Mouse (Mus musculus): ENCODE results near the gene Fxyd2.

Fxyd2 gene

GRCm38 (mm10) chr9:45399434-45399833 is at the start of gene Fxyd2:
Gene Fxyd2 (plus strand): TSS chr9:45399669.
- no peak for DNase-seq (ENCODE audit: low spot score in 2 of 2)

- no peak for DNase-seq (ENCODE audit: low spot score in 2 of 2)
Observed at GRCm38 (mm10) chr9:45349851-45350250, 49.6 kb upstream of the Fxyd2 start.

- DNase-seq (ENCODE audit: low spot score in 2 of 2), result no peak
Observed at GRCm38 (mm10) chr9:45355192-45355591, 44.3 kb upstream of the Fxyd2 start.

- no peak for DNase-seq (ENCODE audit: low spot score in 2 of 2)
Observed at GRCm38 (mm10) chr9:45358356-45358755, 41.1 kb upstream of the Fxyd2 start.

DNA sequence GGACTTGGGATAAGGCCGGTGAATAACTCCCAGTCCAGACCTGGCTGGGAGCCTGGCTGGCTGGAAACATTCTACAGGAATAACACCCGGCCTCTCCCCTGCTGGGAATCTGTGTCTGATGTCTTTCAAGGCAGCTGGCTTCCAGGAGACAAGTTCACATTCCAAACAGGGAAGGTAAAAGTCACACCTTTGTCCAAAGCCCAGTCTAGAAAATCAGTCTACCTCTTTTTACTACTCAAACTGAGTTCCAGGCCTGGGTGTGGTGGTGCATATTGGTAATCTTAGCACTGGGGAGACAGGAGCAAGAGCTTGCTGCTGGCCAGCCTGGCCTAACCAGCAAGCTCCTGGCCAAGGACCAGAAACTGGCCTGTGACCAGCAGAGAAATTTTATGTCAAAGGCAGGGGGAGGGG is 37.4 kb upstream of the Fxyd2 start:
- DNase-seq (ENCODE audit: low spot score in 2 of 2), result no peak

- DNase-seq (ENCODE audit: low spot score in 2 of 2), result no peak
Observed at GRCm38 (mm10) chr9:45363639-45364214, 35.7 kb upstream of the Fxyd2 start.

GRCm38 (mm10) chr9:45367716-45368115 is 31.8 kb upstream of the Fxyd2 start:
- no peak for DNase-seq (ENCODE audit: low spot score in 2 of 2)

GRCm38 (mm10) chr9:45368341-45368901 is 31.0 kb upstream of the Fxyd2 start:
- DNase-seq (ENCODE audit: low spot score in 2 of 2), result no peak

- peak in 1 of 2 experiments; percentile 3 for DNase-seq (ENCODE audit: low spot score in 2 of 2)
Observed at GRCm38 (mm10) chr9:45370117-45370561, 29.3 kb upstream of the Fxyd2 start, which contains the start of gene Fxyd6. Gene Fxyd6 (plus strand): TSS chr9:45370185.

- DNase-seq (ENCODE audit: low spot score in 2 of 2), result no peak
Observed at GRCm38 (mm10) chr9:45370616-45371336, 28.7 kb upstream of the Fxyd2 start.

- no peak for DNase-seq (ENCODE audit: low spot score in 2 of 2)
Observed at GRCm38 (mm10) chr9:45371337-45371707, 28.1 kb upstream of the Fxyd2 start.

GRCm38 (mm10) chr9:45373896-45374295 is 25.6 kb upstream of the Fxyd2 start:
- no peak for DNase-seq (ENCODE audit: low spot score in 2 of 2)

DNA sequence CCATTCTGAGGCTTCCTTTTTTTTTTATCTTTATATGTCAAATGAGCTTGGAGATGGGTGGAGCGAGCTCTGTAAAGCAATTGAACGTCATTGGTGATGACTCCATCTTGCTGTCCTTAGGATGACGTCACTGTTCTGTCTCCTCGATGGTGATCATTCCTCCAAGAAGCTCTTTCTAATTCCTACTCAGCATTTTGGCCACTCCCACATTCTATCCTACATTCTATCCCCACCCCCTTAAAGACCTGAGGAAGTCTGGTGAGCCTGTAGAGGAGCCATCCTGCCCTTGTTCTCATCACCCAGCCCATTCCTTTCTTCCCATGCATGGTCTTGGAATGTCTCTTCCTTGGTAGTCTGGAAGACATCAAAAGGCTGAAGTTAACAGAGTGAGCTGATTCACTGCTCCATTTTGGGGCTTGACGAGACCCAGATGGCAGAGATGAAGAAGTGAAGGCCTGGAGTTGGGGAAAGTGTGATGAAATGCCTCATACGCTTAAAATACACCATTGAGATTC is 24.4 kb upstream of the Fxyd2 start:
- DNase-seq (ENCODE audit: low spot score in 2 of 2), result no peak

- no peak for DNase-seq (ENCODE audit: low spot score in 2 of 2)
Observed at GRCm38 (mm10) chr9:45376427-45376826, 23.0 kb upstream of the Fxyd2 start.

GRCm38 (mm10) chr9:45376883-45377282 is 22.6 kb upstream of the Fxyd2 start:
- no peak for DNase-seq (ENCODE audit: low spot score in 2 of 2)

DNA sequence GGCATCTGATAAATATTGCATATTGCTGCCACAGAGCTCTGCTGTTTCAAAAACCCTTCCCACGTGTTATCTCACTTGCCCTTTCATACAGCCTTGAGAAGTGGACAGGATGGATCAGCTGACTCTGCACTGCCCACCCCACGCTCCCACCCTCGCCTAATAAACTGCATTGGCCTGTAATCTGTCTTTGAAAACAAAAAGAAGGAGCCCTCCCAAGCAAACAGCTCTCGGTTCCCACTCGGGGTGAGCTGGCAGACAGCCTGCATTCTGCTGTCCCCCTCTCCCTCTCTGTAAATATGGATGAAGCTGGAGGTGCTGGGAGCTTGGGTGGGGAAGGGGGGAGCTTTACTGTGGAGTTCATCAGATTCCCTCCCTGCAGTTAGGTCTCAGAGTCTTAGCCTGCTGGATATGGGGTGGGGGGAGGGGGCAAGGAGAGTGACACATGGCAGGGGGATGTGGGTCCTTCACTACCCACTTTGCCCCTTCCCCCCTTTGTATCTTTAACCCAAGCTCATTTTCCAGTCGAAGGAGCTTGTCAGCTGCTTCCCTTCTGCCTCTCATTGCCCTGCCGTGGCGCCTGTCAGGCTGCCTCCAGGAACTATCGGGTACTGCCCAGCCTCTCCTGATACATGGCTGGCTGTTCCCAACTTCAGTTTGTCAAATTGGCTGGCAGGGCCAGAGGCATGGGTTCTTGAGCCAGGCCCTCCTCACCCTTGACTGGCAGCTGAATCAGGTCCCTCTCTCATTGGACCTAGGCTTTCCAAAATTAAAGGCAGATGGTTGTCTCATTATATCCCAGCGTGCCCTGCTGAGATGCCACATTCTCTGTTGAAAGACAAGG is 18.8 kb upstream of the Fxyd2 start:
- no peak for DNase-seq (ENCODE audit: low spot score in 2 of 2)

GRCm38 (mm10) chr9:45382336-45382735 is 17.1 kb upstream of the Fxyd2 start:
- no peak for DNase-seq (ENCODE audit: low spot score in 2 of 2)

DNA sequence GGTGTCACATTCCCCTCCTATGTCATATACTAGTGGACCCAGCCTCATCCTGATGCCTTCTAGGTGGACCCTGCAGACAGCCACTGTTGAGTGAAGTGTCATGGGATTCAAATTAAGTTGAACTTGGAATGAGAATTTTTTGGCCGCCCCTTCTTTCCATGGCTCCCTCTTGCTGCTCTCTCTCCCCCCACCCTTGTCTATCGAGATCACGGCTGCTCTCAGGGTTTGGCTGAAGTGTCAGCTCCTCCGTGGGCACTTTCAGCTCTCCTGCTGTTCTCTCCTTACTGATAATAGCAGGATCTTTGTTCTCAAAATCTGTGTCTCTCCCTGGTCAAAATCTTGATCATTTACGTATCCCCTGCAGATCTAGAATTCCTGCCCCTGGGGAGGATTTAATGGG is 16.6 kb upstream of the Fxyd2 start:
- DNase-seq (ENCODE audit: low spot score in 2 of 2), result no peak

GRCm38 (mm10) chr9:45383883-45384282 is 15.6 kb upstream of the Fxyd2 start:
- DNase-seq (ENCODE audit: low spot score in 2 of 2), result no peak

DNA sequence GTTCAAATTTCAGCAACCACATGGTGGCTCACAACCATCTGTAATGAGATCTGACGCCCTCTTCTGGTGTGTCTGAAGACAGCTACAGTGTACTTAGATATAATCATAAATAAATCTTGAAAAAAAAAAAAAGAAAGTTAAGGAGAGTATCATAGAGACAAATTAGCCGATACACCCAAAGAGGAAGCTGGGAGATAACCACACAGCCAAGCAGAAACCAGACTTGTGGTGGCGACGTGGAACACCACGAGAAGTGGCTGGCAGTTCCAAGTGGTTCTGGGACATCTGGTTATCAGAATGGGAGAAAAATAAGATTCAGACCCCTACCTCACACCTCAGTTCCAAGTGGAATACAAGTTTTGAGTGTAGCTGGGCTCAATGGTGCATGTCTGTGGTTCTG is 12.8 kb upstream of the Fxyd2 start:
- DNase-seq (ENCODE audit: low spot score in 2 of 2), result no peak

DNA sequence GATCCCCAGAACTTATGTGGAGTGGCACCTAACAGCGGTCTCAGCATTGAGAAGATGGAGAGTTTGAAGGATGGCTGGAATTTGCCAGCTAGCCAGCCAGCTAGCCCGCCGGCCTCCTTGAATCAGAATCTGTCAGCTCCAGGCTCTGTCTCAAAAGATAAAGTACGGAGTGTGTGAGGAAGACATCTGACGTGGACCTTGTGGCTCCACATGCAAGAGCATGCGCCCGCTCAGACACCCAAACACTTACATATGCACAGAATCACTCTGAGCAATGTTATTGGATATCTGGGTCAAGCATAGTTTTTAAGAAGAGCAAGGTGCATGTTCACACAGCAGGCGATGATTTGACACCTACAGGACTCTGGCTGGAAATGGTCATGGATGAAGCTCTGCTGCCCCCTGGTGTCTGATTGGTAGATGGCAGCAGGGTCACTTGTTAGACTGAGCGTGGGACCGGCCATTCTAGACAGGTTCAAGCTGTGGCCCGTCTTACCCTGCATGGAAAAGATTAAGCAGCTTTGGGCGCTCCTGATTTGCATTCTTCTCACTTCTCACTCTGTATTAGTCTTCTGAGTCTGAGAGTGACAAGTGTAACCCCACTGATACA is 11.0 kb upstream of the Fxyd2 start:
- DNase-seq (ENCODE audit: low spot score in 2 of 2), result peak; percentile 76 to 82

DNA sequence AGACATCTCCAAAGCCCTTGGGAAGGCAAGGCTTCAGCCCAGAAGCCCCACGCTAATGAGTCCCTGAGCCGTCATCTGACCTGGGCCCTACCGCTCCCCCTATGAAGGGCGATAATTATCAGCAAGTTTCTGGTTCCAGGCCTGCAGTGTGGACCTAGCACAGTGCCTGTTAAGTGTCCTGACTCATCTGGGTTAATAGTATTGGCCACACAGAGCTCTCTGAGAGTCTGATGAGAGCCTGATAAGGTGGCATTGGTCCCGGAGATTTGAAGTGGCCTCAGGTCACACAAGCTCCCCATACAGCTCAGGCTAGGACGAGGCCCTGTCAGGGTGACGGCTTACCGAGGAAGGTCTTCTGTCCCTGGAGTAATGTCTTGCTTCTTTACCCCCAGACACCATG is 9.9 kb upstream of the Fxyd2 start:
- no peak for DNase-seq (ENCODE audit: low spot score in 2 of 2)
